Mouse (Mus musculus) naive thymus-derived CD4-positive, alpha-beta T cell, adult 2 months (primary cell): ENCODE results near the gene D030056L22Rik.

ENCODE experiments used
- DNase-seq: peaks from one replicate; pipeline ENCODE4 v3.0.0-alpha.2; 2011; ENCODE audit warnings: low read depth

The D030056L22Rik gene

GRCm38 (mm10) chr19:18731077-18731476 lies 18.1 kb downstream of the D030056L22Rik start:
- DNase-seq = no peak

DNA sequence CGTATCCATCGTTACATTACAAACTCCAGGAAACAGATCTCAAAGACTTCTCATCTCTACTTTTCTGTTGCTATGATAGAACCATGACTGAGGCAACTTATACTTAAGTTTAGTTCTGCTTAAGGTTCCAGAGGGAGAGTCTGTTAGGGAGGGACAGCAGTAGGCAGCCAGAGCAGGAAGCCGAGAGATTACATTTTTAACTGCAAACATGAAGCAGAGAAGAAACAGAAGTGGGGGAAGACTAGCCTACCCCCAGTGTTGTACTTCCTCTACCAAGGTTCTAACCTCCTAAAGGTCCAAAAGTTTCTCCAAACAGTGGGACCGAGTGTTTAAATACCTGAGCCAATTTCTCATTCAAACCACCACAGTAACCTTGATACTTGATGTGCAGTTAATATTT lies 22.9 kb downstream of the D030056L22Rik start:
- no peak for DNase-seq

- DNase-seq = no peak
These were observed 26.2 kb downstream of the D030056L22Rik start for GRCm38 (mm10) chr19:18739146-18739545.

DNA sequence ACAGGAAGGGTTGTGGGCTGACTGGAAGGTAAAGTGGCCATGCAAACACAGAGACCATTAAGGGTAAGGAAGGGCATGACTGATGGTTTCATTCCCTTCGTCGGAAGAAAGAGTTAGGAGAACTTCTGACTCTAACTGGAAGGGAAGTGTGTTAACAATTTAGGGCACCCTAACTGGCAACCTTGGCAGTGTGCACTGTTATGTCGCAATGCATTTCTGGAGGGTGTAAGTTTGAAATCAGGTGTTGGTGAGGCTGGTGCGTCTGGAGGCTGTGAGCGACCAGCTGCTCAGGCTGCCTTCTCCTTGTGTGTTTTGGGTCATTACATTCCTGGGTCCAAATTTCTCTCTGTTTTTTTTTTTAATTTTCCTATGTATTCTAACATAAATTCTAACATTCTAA lies 31.0 kb downstream of the D030056L22Rik start:
- DNase-seq = no peak

DNA sequence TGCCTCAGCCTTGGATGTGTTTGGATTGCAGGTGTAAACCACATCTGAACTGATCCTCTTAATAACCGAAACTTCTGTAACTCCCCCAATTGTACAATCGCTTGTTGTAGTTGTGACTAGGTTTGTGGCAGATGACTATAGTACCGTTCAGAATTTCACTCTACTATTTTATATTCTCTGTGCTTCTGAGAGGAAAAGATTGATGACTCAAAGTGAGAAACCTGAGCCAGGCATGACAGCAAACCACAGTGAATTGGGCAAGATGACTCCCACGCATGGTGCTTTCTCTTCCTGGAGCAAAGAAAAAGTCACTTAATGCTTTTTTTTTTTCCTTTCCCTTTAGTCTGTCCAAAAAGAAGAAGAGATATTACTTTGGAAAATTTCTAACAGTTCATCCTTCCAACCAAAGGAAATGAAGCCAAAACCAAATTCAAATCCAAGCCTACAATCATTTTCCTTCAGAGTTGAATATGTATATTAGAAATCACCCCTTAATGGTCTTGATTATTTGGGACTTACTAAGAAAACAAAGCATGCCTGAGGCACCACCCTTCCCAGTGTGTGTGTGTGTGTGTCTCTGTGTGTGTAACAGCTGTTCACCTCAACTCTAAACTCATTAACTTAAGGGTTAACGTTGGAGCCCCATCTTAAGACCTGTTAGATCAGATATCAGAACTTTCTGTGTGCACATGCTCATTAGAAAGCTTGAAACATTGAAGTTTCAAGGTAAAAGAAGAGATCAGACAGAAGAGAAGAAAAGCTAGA lies 33.8 kb downstream of the D030056L22Rik start:
- DNase-seq = peak; percentile 21

- DNase-seq = peak; percentile 6
These were observed 34.4 kb downstream of the D030056L22Rik start for GRCm38 (mm10) chr19:18747379-18747778.

DNA sequence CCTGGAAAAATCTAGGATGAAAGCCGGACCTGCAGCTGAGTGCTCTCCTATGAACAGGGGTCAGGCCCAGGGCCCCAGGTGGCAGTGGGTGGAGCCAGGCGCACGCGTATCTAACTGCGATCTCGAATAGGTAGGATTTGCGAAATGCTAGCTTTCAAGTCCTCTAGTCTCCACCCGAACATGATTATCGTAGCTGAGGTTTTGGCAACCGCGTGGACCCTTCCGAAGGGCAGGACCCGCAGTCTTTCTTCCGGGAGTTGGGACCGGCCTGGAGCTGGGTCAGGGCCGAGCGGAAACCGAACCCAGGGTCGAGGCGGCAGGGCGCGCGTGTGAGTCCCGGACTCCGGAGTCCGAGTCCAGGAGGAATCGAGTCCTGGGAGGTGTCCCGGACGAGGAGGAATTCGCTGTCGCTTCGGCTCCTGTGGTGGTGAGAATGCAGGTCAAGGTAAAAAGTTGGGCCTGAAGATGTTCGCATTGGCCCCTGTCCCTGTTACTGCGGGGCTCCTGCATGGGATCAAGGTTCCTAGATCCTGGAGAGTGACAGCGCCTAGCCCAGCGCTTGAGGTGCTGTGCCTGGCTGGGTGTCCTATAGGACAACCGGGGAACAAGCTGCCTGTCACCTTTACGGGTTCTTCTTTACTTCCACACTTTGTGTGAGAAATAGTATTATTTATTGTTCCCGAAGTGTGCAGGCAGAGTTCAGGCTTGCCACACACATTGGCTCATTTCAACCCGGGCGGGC lies 36.8 kb downstream of the D030056L22Rik start, which contains the start of gene Trpm6:
Gene Trpm6, plus strand, starts transcription at position 386 of the 742 bp plus-strand sequence.
- no peak for DNase-seq

- no peak for DNase-seq
These were observed 44.2 kb downstream of the D030056L22Rik start for GRCm38 (mm10) chr19:18757191-18757590.

DNA sequence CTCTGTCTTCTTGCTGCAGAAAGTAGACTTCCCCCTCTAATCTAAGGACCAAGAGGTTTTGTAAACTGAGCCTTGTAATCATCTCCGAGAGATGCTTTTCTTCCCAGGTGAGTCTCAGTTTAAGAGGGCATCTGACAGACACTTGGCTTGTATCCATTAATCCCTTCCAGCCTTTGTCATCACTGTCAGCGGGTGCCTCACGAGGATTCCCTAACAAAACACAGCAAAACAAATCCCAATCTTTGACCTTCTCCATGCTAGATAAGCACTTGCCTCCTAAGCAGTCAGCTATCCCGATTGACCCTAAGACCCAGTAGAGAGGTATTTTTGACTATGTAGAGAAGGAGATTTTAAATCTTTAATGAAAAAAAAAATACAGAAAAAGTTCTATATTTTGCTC lies 44.7 kb downstream of the D030056L22Rik start:
- no peak for DNase-seq

GRCm38 (mm10) chr19:18758269-18758668 lies 45.3 kb downstream of the D030056L22Rik start:
- no peak for DNase-seq

- no peak for DNase-seq
These were observed 45.9 kb downstream of the D030056L22Rik start for GRCm38 (mm10) chr19:18758916-18759315.

DNA sequence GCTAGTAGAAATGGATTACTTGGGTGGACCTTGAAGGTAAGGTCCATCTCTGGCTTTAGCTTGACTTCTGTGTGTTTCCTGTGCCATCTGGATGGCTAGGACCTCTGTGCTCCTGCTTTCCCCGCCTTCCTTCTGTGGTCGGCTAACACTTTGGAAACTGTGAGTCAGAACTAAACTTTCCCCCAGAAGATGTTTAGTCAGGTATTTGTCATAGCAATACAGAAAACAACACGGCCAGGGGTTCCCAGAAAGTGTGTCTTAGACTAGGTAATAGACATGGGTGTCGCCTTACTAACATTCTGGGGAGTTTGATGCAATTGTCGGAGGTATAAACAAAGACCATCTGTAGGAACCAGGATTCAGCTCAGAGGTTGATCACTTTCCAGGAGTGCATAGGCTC lies 53.4 kb downstream of the D030056L22Rik start:
- no peak for DNase-seq
